Mouse (Mus musculus) embryo, embryonic 9.5 days (tissue): ENCODE data around the gene Olfr813.
"Not testable (repeated sequence)": the region's sequence is repeated elsewhere in the genome, so short reads cannot be mapped to it uniquely, and the experiment has no call there.

Experiments used
- DNase-seq: peaks from one replicate; pipeline ENCODE4 v3.0.0-alpha.2; 2017; ENCODE audit errors: extremely low spot score

The Olfr813 gene

GRCm38 (mm10) chr10:129855067-129855466, at the start of gene Olfr813:
TSS of gene Olfr813 (plus strand) at chr10:129855367.
- no peak for DNase-seq

GRCm38 (mm10) chr10:129845994-129846393, 9.2 kb upstream of the Olfr813 start, which contains the start of gene Olfr812:
TSS of gene Olfr812 (minus strand) at chr10:129846094.
- DNase-seq: no peak

GRCm38 (mm10) chr10:129847343-129847742, 7.8 kb upstream of the Olfr813 start:
- DNase-seq: no peak

DNA sequence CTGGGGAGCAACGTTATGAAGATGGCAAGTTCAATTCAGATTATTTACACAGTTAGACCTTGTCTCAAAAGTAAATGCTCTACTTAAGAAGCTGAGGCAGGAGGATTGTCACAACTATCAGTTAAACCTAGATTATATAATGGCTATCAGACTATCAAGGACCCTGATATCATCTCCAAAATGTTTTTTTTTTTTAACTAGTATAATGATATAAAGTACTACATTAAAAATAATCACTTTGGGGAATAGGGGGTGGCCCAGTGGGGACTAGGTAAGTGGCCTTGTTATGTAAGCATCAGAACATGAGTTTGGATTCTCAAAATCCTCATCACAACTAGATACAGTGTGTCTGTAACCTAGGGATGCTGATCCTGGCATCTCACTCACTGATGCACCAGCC, 24.6 kb downstream of the Olfr813 start, which contains the start of gene Olfr814:
Olfr814 (minus strand) TSS at position 101 of the 400 bp plus-strand sequence.
- not testable (repeated sequence) for DNase-seq

DNA sequence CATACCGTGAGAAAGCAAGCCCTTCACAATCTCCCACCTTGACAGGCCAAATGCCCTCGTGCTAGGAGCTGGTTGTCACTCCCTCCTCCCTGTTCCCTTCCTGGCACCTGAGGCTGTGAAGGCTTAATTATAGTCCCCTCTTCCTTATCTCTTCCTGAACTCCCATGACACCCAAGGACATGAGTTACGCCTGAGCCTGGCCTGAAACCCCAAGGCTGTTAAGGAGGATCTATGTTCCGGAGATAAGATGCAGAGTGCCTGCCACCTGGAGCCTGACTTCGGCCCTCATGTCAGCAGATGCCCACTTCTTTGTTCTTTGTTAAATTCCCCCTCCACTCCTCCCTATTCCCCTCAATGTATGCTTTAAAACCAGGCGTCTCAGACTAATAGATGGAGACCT, 30.3 kb downstream of the Olfr813 start:
- DNase-seq: not testable (repeated sequence)

- no peak for DNase-seq
Observed at GRCm38 (mm10) chr10:129885934-129886333, 30.8 kb downstream of the Olfr813 start.

DNA sequence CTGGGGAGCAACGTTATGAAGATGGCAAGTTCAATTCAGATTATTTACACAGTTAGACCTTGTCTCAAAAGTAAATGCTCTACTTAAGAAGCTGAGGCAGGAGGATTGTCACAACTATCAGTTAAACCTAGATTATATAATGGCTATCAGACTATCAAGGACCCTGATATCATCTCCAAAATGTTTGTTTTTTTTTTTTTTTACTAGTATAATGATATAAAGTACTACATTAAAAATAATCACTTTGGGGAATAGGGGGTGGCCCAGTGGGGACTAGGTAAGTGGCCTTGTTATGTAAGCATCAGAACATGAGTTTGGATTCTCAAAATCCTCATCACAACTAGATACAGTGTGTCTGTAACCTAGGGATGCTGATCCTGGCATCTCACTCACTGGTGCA, 50.6 kb downstream of the Olfr813 start, which contains the start of gene Olfr815:
Olfr815 (minus strand) TSS at position 101 of the 400 bp plus-strand sequence.
- not testable (repeated sequence) for DNase-seq
